ENCODE assay signal across 11 mouse cellular contexts in genomic region chr6:121635076-121635475, GRCm38 (mm10). TPM values are rescaled to one million over a fixed set of nuclear protein-coding genes. Genes with fewer than 3 reads are reported as not detected.
DNase-seq lines count a peak whose midpoint lies in the region; ATAC-seq and TF ChIP-seq lines count a peak whose summit lies in the region.
"Had no signal": no experiment of that assay in that cellular context is flagged by ENCODE, and none has a peak within 500 bp of the region (broad histone marks: within the 10 kb centered on the region; RNA-seq: fewer than 3 reads in every experiment).

TSS of gene A2m (plus strand) at chr6:121635376.

- no peaks in the 10 kb centered on the region for H3K27me3 ChIP-seq in forebrain, embryonic 13.5 days
- no peaks in the 10 kb centered on the region for H3K27me3 ChIP-seq in intestine, postnatal 0 days (replicated peaks; ENCODE audit: control insufficient read depth, insufficient read depth, low read length)
- H3K27me3 ChIP-seq in midbrain, postnatal 0 days (ENCODE audit: insufficient read depth, low read length) = no peaks in the 10 kb centered on the region
- H3K27me3 ChIP-seq: megakaryocyte, embryonic 14.5 days had no signal

- H3K4me3 ChIP-seq in layer of hippocampus, adult 2 months = peak within 1 kb of the TSS; percentile 36
- peak within 1 kb of the TSS; percentile 28 for H3K4me3 ChIP-seq in forebrain, embryonic 13.5 days
- no peak within 1 kb of the TSS for H3K4me3 ChIP-seq in intestine, postnatal 0 days (ENCODE audit: low read depth, low read length)
- peak within 1 kb of the TSS; percentile 24; the same call in 1 of the 2 replicates for H3K4me3 ChIP-seq in midbrain, postnatal 0 days (ENCODE audit: low read depth, low read length)
- H3K4me3 ChIP-seq: megakaryocyte, embryonic 14.5 days had no signal

- H3K9ac ChIP-seq in forebrain, embryonic 13.5 days = peak within 1 kb of the TSS; percentile 52; the same call in 1 of the 2 replicates
- H3K9ac ChIP-seq in intestine, postnatal 0 days (ENCODE audit: low read depth, low read length) = no peak within 1 kb of the TSS
- peak within 1 kb of the TSS; percentile 37; the same call in 1 of the 2 replicates for H3K9ac ChIP-seq in midbrain, postnatal 0 days (replicated peaks; ENCODE audit: low read length, poor library complexity, severe bottlenecking)

- TF ChIP-seq CTCF in layer of hippocampus, adult 2 months (conservative IDR thresholded peaks at IDR 0.05) = no peak
- TF ChIP-seq CTCF in intestine, postnatal 0 days (IDR thresholded peaks at IDR 0.05; ENCODE audit: low read depth) = no peak
- TF ChIP-seq CTCF in midbrain, postnatal 0 days (IDR thresholded peaks at IDR 0.05) = no peak

- ATAC-seq in forebrain, embryonic 13.5 days = no peak
- ATAC-seq in intestine, postnatal 0 days = no peak
- no peak for ATAC-seq in midbrain, postnatal 0 days (ENCODE audit: low FRiP score)

- peak within 1 kb of the TSS; percentile 57 for H3K4me2 ChIP-seq in forebrain, embryonic 13.5 days
- H3K4me2 ChIP-seq in intestine, postnatal 0 days (replicated peaks; ENCODE audit: low read depth) = peak within 1 kb of the TSS; percentile 35; the same call in 1 of the 2 replicates
- peak within 1 kb of the TSS; percentile 46 for H3K4me2 ChIP-seq in midbrain, postnatal 0 days (ENCODE audit: low read depth, low read length, poor library complexity, severe bottlenecking)

- 92% methylated on average over 8 of the region's 8 CpGs for WGBS in forebrain, embryonic 13.5 days
- 72% methylated on average over 8 of the region's 8 CpGs for WGBS in intestine, postnatal 0 days
- WGBS in midbrain, postnatal 0 days = 91% methylated on average over 8 of the region's 8 CpGs

- no peaks in the 10 kb centered on the region for H3K36me3 ChIP-seq in forebrain, embryonic 13.5 days (ENCODE audit: poor library complexity, severe bottlenecking)
- no peaks in the 10 kb centered on the region for H3K36me3 ChIP-seq in intestine, postnatal 0 days (ENCODE audit: control insufficient read depth, insufficient read depth)
- no peaks in the 10 kb centered on the region for H3K36me3 ChIP-seq in midbrain, postnatal 0 days (ENCODE audit: insufficient read depth, low read length)
- H3K36me3 ChIP-seq: G1E had no signal

- no peak for DNase-seq in layer of hippocampus, adult 2 months (ENCODE audit: low spot score in 2 of 2)
- no peak for DNase-seq in layer of hippocampus, adult 9-10 months (ENCODE audit: low spot score)
- DNase-seq in midbrain, postnatal 0 days (ENCODE audit: low spot score) = no peak
- DNase-seq in adrenal gland, adult 2 months = no peak
- DNase-seq in ovary, postnatal 36 days (ENCODE audit: low spot score) = no peak
- DNase-seq: kidney, adult 18-20 months had no signal

- H3K27ac ChIP-seq in layer of hippocampus, adult 2 months = no peak within 1 kb of the TSS; the same call in 1 of the 2 replicates
- H3K27ac ChIP-seq in forebrain, embryonic 13.5 days = no peak within 1 kb of the TSS
- H3K27ac ChIP-seq in intestine, postnatal 0 days (ENCODE audit: low read depth, low read length) = no peak within 1 kb of the TSS
- no peak within 1 kb of the TSS for H3K27ac ChIP-seq in midbrain, postnatal 0 days (ENCODE audit: low read depth, low read length)

- 0 out of 2 replicates have a peak, but pooled peaks cover 3% of the 10 kb centered on the region for H3K9me3 ChIP-seq in forebrain, embryonic 13.5 days (replicated peaks)
- no peaks in the 10 kb centered on the region for H3K9me3 ChIP-seq in intestine, postnatal 0 days (ENCODE audit: control insufficient read depth)
- no peaks in the 10 kb centered on the region for H3K9me3 ChIP-seq in midbrain, postnatal 0 days (ENCODE audit: low read length)

- H3K4me1 ChIP-seq in forebrain, embryonic 13.5 days = peaks cover 9% of the 10 kb centered on the region
- no peaks in the 10 kb centered on the region for H3K4me1 ChIP-seq in intestine, postnatal 0 days (replicated peaks; ENCODE audit: control insufficient read depth, insufficient read depth, low read length)
- no peaks in the 10 kb centered on the region for H3K4me1 ChIP-seq in midbrain, postnatal 0 days (ENCODE audit: insufficient read depth, low read length)
- H3K4me1 ChIP-seq: megakaryocyte, embryonic 14.5 days had no signal

RNA-seq across cellular contexts. Expression of gene A2m, which starts in this region (rescaled TPM):
- 1 to 10 TPM; 3.5 to 4.4 TPM for total RNA-seq in layer of hippocampus, adult 2 months (2021)
- 2.1 and 2.3 TPM in 2 replicates for polyA plus RNA-seq in forebrain, embryonic 13.5 days (2015; fragmentation: Nextera tagmentation; extraction: Ambion mirVana)
- polyA plus RNA-seq in intestine, postnatal 0 days (2015; fragmentation: Nextera tagmentation; extraction: Ambion mirVana) = 0.04 and 0.05 TPM in 2 replicates
- 19.0 and 25.0 TPM in 2 replicates for total RNA-seq in midbrain, postnatal 0 days (2014; rRNA removed)
- 15.6 and 19.5 TPM in 2 replicates for polyA plus RNA-seq in midbrain, postnatal 0 days (2015; fragmentation: Nextera tagmentation; extraction: Ambion mirVana)
- 10 to 100 TPM in 1 of 2 experiments, 1 to 10 TPM in 1; 1.5 to 55.2 TPM for total RNA-seq in adrenal gland, adult 2 months (2021)
- polyA plus RNA-seq in adrenal gland, adult 2 months (2012; rRNA removed) = 1.9 and 6.5 TPM in 2 replicates
- polyA plus RNA-seq: G1E; small intestine, adult 2 months had no signal
